ENCODE assay signal across 9 mouse cellular contexts in the genomic region with DNA sequence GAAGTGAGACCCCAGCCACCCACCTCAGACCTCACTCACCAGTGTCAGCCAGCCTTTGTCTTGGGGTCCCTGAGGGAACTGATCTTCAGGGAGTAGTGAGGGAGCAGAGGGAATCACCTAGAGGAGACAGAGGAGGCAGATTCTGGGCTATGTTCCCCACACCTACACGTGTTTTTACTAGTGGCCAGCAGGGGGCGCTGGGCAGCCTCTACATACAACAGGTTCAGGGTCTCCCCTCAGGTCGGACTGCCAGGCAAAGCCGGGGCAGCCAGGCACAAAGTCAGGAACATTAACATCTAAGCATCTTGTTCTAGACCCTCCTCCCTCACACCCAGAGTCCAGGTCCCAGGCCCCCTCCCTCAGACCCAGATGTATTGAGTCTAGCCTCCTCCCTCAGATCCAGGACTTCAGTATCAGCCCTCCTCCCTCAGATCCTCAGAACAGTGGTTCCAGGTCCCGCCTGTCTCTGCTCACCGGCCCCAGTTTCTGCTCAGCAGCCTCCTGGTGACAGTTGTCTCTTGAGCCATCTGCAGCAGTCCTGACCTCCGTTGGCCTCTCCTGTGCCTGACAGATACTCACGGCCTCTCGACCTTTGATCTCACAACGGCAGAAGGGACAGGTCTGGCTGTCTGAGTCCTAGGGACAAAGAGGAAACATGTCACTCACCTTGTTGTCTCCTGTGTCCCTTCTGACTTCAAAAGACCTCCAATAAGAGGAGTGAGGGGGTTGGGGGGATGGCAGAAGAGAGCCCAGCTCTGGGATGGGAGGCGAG. TPM values are rescaled to one million over a fixed set of nuclear protein-coding genes. Genes with fewer than 3 reads are reported as not detected.
A peak's percentile ranks its signal among the peaks of the same experiment; 100 is the strongest.
DNase-seq lines count a peak whose midpoint lies in the region; ATAC-seq and TF ChIP-seq lines count a peak whose summit lies in the region.
"Had no signal": no experiment of that assay in that cellular context is flagged by ENCODE, and none has a peak within 500 bp of the region (broad histone marks: within the 10 kb centered on the region; RNA-seq: fewer than 3 reads in every experiment).

No protein-coding gene starts in this region.

- H3K4me1 ChIP-seq in lung, embryonic 14.5 days (ENCODE audit: insufficient read depth) = no peaks in the 10 kb centered on the region
- H3K4me1 ChIP-seq in intestine, postnatal 0 days (replicated peaks; ENCODE audit: control insufficient read depth, insufficient read depth, low read length) = 0 out of 2 replicates have a peak, but pooled peaks cover 2% of the 10 kb centered on the region
- H3K4me1 ChIP-seq in cerebellum, adult 2 months (ENCODE audit: control insufficient read depth, insufficient read depth, low read length) = no peaks in the 10 kb centered on the region

- no peak for ATAC-seq in CD4-positive, CD25-positive, alpha-beta regulatory T cell, adult 4 months
- no peak for ATAC-seq in lung, embryonic 14.5 days (ENCODE audit: insufficient read depth)
- ATAC-seq in intestine, postnatal 0 days = peak; percentile 55

- no peak overlapping the region for H3K9ac ChIP-seq in lung, embryonic 14.5 days
- no peak overlapping the region for H3K9ac ChIP-seq in intestine, postnatal 0 days (ENCODE audit: low read depth, low read length)

- H3K4me3 ChIP-seq in lung, embryonic 14.5 days (ENCODE audit: low read depth, low read length) = no peak overlapping the region
- no peak overlapping the region for H3K4me3 ChIP-seq in intestine, postnatal 0 days (ENCODE audit: low read depth, low read length)
- H3K4me3 ChIP-seq in cerebellum, adult 2 months (replicated peaks; ENCODE audit: insufficient read depth, low read depth, low read length) = no peak overlapping the region
- H3K4me3 ChIP-seq: megakaryocyte, embryonic 14.5 days had no signal

- H3K27ac ChIP-seq in lung, embryonic 14.5 days (ENCODE audit: low read depth) = no peak overlapping the region
- peak overlapping the region; percentile 46 for H3K27ac ChIP-seq in intestine, postnatal 0 days (ENCODE audit: low read depth, low read length)
- no peak overlapping the region for H3K27ac ChIP-seq in cerebellum, adult 2 months (ENCODE audit: insufficient read depth, low read length)

- DNase-seq in CD4-positive, CD25-positive, alpha-beta regulatory T cell, adult 2 months (ENCODE audit: low read depth, low spot score) = peak; percentile 58
- no peak for DNase-seq in lung, embryonic 14.5 days
- no peak for DNase-seq in lung, postnatal 36 days
- peak; percentile 47 for DNase-seq in splenic B cell, adult 2 months (ENCODE audit: low read depth, low spot score)
- no peak for DNase-seq in cerebellum, adult 2 months
- DNase-seq in heart, postnatal 10 days = no peak

- TF ChIP-seq CTCF in lung, embryonic 14.5 days (IDR thresholded peaks at IDR 0.05; ENCODE audit: low read depth) = peak; percentile 55
- TF ChIP-seq CTCF in intestine, postnatal 0 days (IDR thresholded peaks at IDR 0.05; ENCODE audit: low read depth) = peak; percentile 73
- TF ChIP-seq CTCF in cerebellum, adult 2 months (IDR thresholded peaks at IDR 0.05; ENCODE audit: borderline replicate concordance, insufficient read depth, low read depth, low read length) = no peak

- 21% methylated on average over 11 of the region's 11 CpGs for WGBS in lung, embryonic 14.5 days
- 25% methylated on average over 11 of the region's 11 CpGs for WGBS in intestine, postnatal 0 days
- WGBS in cerebellum, adult 2 months = 38% methylated on average over 11 of the region's 11 CpGs

- no peaks in the 10 kb centered on the region for H3K27me3 ChIP-seq in lung, embryonic 14.5 days (ENCODE audit: insufficient read depth, low read length)
- H3K27me3 ChIP-seq in intestine, postnatal 0 days (replicated peaks; ENCODE audit: control insufficient read depth, insufficient read depth, low read length) = no peaks in the 10 kb centered on the region
- H3K27me3 ChIP-seq in splenic B cell, adult 2 months (ENCODE audit: control insufficient read depth, insufficient read depth, low read length, poor library complexity, severe bottlenecking) = no peaks in the 10 kb centered on the region
- no peaks in the 10 kb centered on the region for H3K27me3 ChIP-seq in cerebellum, adult 2 months (ENCODE audit: control insufficient read depth, insufficient read depth, low read length)

- H3K4me2 ChIP-seq in lung, embryonic 14.5 days = no peak overlapping the region
- no peak overlapping the region; the same call in 1 of the 2 replicates for H3K4me2 ChIP-seq in intestine, postnatal 0 days (replicated peaks; ENCODE audit: low read depth)

- no peaks in the 10 kb centered on the region for H3K9me3 ChIP-seq in lung, embryonic 14.5 days (ENCODE audit: low read depth, low read length)
- H3K9me3 ChIP-seq in intestine, postnatal 0 days (ENCODE audit: control insufficient read depth) = no peaks in the 10 kb centered on the region

- no peaks in the 10 kb centered on the region for H3K36me3 ChIP-seq in lung, embryonic 14.5 days (ENCODE audit: insufficient read depth)
- peaks cover 15% of the 10 kb centered on the region; the same call in 1 of the 2 replicates for H3K36me3 ChIP-seq in intestine, postnatal 0 days (ENCODE audit: control insufficient read depth, insufficient read depth)
- no peaks in the 10 kb centered on the region for H3K36me3 ChIP-seq in splenic B cell, adult 2 months (ENCODE audit: control insufficient read depth, insufficient read depth, low read length, poor library complexity, severe bottlenecking)

- TF ChIP-seq POLR2A in cerebellum, adult 2 months (IDR thresholded peaks at IDR 0.05; ENCODE audit: borderline replicate concordance, insufficient read depth, low read length) = no peak

- intact Hi-C loops in heart, postnatal 10 days (cut with DNase I) = no loop called here

RNA-seq across cellular contexts. Expression of a gene that starts 11.7 kb away (rescaled TPM):
- not detected for polyA plus RNA-seq in CD4-positive, CD25-positive, alpha-beta regulatory T cell, adult 4 months (2017; shearing (Covaris generic))
- 6.8 and 10.2 TPM in 2 replicates for polyA plus RNA-seq in lung, embryonic 14.5 days (2014; fragmentation: Nextera tagmentation; extraction: Ambion mirVana)
- polyA plus RNA-seq in intestine, postnatal 0 days (2015; fragmentation: Nextera tagmentation; extraction: Ambion mirVana) = 54.8 and 56.5 TPM in 2 replicates
- not detected in 2 replicates for polyA plus RNA-seq in cerebellum, adult 2 months (2012; rRNA removed)
- under 1 TPM in 1 of 2 experiments, not detected in 1; 0.50 TPM for total RNA-seq in heart, postnatal 10 days (2021)

RNA-seq across cellular contexts. Expression of a gene that starts 14.1 kb away (rescaled TPM):
- polyA plus RNA-seq in CD4-positive, CD25-positive, alpha-beta regulatory T cell, adult 4 months (2017; shearing (Covaris generic)) = 1 to 10 TPM; 2.5 to 3.7 TPM
- 206 and 209 TPM in 2 replicates for polyA plus RNA-seq in lung, embryonic 14.5 days (2014; fragmentation: Nextera tagmentation; extraction: Ambion mirVana)
- 36.2 and 38.0 TPM in 2 replicates for polyA plus RNA-seq in intestine, postnatal 0 days (2015; fragmentation: Nextera tagmentation; extraction: Ambion mirVana)
- 24.7 and 25.3 TPM in 2 replicates for polyA plus RNA-seq in cerebellum, adult 2 months (2012; rRNA removed)
- 100 to 1,000 TPM; 299 to 317 TPM for total RNA-seq in heart, postnatal 10 days (2021)

RNA-seq across cellular contexts. Expression of a gene that starts 34.7 kb away (rescaled TPM):
- under 1 TPM in 1 of 2 experiments, not detected in 1; 0.12 TPM for polyA plus RNA-seq in CD4-positive, CD25-positive, alpha-beta regulatory T cell, adult 4 months (2017; shearing (Covaris generic))
- 120 and 125 TPM in 2 replicates for polyA plus RNA-seq in lung, embryonic 14.5 days (2014; fragmentation: Nextera tagmentation; extraction: Ambion mirVana)
- 93.1 and 94.7 TPM in 2 replicates for polyA plus RNA-seq in intestine, postnatal 0 days (2015; fragmentation: Nextera tagmentation; extraction: Ambion mirVana)
- polyA plus RNA-seq in cerebellum, adult 2 months (2012; rRNA removed) = 8.9 and 9.3 TPM in 2 replicates
- 10 to 100 TPM; 43.1 to 45.2 TPM for total RNA-seq in heart, postnatal 10 days (2021)

RNA-seq across cellular contexts. Expression of a gene that starts 37.6 kb away (rescaled TPM):
- polyA plus RNA-seq in CD4-positive, CD25-positive, alpha-beta regulatory T cell, adult 4 months (2017; shearing (Covaris generic)) = 10 to 100 TPM; 16.0 to 20.5 TPM
- polyA plus RNA-seq in lung, embryonic 14.5 days (2014; fragmentation: Nextera tagmentation; extraction: Ambion mirVana) = 4.4 and 6.7 TPM in 2 replicates
- polyA plus RNA-seq in intestine, postnatal 0 days (2015; fragmentation: Nextera tagmentation; extraction: Ambion mirVana) = 19.0 and 23.7 TPM in 2 replicates
- polyA plus RNA-seq in cerebellum, adult 2 months (2012; rRNA removed) = 0.80 and 0.84 TPM in 2 replicates
- 1 to 10 TPM; 5.6 to 5.7 TPM for total RNA-seq in heart, postnatal 10 days (2021)

Comparison
In these comparisons a context has a peak if more than half of its experiments do, and no peak if none do; other contexts are left out.
1. DNase-seq: peak in CD4-positive, CD25-positive, alpha-beta regulatory T cell, adult 2 months (single experiment) and splenic B cell, adult 2 months (single experiment); none in lung, embryonic 14.5 days (single experiment), lung, postnatal 36 days (single experiment), cerebellum, adult 2 months (0 of 2) and heart, postnatal 10 days (0 of 2).